Mouse (Mus musculus) heart, postnatal 0 days (tissue): ENCODE measurements around the gene Slc9a9.

ENCODE experiments used
- CTCF ChIP-seq: IDR thresholded peaks from 2 replicates; pipeline ENCODE4 v1.5.1; 2016; ENCODE audit warnings: antibody characterized with exemption, control low read depth, low read depth
- EP300 ChIP-seq: IDR thresholded peaks from 2 replicates; pipeline ENCODE4 v1.6.1; 2016; ENCODE audit warnings: antibody characterized with exemption, low read depth

- TF ChIP-seq CTCF (no peak), EP300 (no peak)
Measured at GRCm38 (mm10) chr9:95157948-95158347, 488.2 kb downstream of the Slc9a9 start.
